Mouse (Mus musculus) brain, embryonic 14.5 days (tissue): ENCODE results near the gene Gstp3.

Source experiments
- CTCF ChIP-seq: fragments of 200-500 bp; IDR thresholded peaks from 2 replicates; pipeline ENCODE4 v1.5.1; 2012; ENCODE audit warnings: inconsistent platforms, mild to moderate bottlenecking, moderate library complexity, borderline replicate concordance; ENCODE audit not compliant: insufficient read depth, insufficient read length; ENCODE audit errors: extremely low read depth
- POLR2A ChIP-seq: fragments of 200-500 bp; IDR thresholded peaks from 2 replicates; pipeline ENCODE4 v1.6.1; 2012; ENCODE audit warnings: mild to moderate bottlenecking, inconsistent platforms, borderline replicate concordance; ENCODE audit not compliant: poor library complexity, insufficient read depth, insufficient read length, severe bottlenecking; ENCODE audit errors: extremely low read depth

DNA sequence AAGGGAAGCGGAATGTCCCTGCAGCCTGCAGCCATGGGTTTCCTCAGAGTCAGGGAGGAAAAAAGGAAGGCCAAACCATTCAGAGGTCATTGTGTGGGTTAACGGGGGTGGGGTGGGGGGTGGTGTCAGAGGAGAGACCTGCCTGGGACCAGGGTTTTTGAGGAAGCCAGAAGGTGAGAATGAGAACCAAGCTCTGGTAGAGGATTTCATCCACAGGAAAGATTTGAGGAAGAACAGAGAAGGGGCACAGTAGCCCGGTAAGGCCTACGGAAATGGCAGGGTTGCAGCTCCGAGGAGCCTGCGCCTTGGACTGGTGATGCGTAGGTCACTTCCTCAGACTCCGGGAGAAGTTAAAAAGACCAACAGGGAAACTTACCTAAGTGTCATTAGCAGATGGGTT lies 11.4 kb upstream of the Gstp3 start:
- TF ChIP-seq CTCF (no peak), POLR2A (no peak)
